Mouse (Mus musculus): ENCODE results near the gene Gab1. TPM values are rescaled to one million over a fixed set of nuclear protein-coding genes. Genes with fewer than 3 reads are reported as not detected.

Gab1 gene
- polyA plus RNA-seq, 1 experiment from 2014 or later: 25.6 TPM

- ATAC-seq (ENCODE audit: insufficient number of reproducible peaks, insufficient read depth, low FRiP score, low read depth): no peak
- H3K4me1 ChIP-seq (ENCODE audit: control insufficient read depth, insufficient read depth, low read length): peaks cover 19% of the 10 kb centered on the region
- no peak overlapping the region for H3K4me2 ChIP-seq (replicated peaks; ENCODE audit: low read depth, low read length)
- no peak overlapping the region for H3K9ac ChIP-seq (replicated peaks; ENCODE audit: low read depth, low read length)
- H3K27ac ChIP-seq (ENCODE audit: low read length): no peak overlapping the region
- no peaks in the 10 kb centered on the region for H3K27me3 ChIP-seq (ENCODE audit: control insufficient read depth, insufficient read depth, low read length)
- H3K4me3 ChIP-seq (ENCODE audit: low read depth, low read length): no peak overlapping the region
- WGBS: 93% methylated on average over 5 of the region's 5 CpGs
- no peaks in the 10 kb centered on the region for H3K9me3 ChIP-seq (ENCODE audit: control insufficient read depth, low read depth, low read length)
- H3K36me3 ChIP-seq (ENCODE audit: control insufficient read depth, insufficient read depth, low read length): no peaks in the 10 kb centered on the region
Observed at GRCm38 (mm10) chr8:80831876-80832524, 48.3 kb downstream of the Gab1 start.

- peaks cover 19% of the 10 kb centered on the region for H3K4me1 ChIP-seq (ENCODE audit: control insufficient read depth, insufficient read depth, low read length)
- no peak overlapping the region for H3K4me3 ChIP-seq (ENCODE audit: low read depth, low read length)
- H3K9me3 ChIP-seq (ENCODE audit: control insufficient read depth, low read depth, low read length): no peaks in the 10 kb centered on the region
- H3K9ac ChIP-seq (replicated peaks; ENCODE audit: low read depth, low read length): no peak overlapping the region
- no peaks in the 10 kb centered on the region for H3K36me3 ChIP-seq (ENCODE audit: control insufficient read depth, insufficient read depth, low read length)
- WGBS: 35% methylated on average over 11 of the region's 11 CpGs
- no peaks in the 10 kb centered on the region for H3K27me3 ChIP-seq (ENCODE audit: control insufficient read depth, insufficient read depth, low read length)
- H3K4me2 ChIP-seq (replicated peaks; ENCODE audit: low read depth, low read length): no peak overlapping the region
- peak overlapping the region; percentile 63; the same call in 1 of the 2 replicates for H3K27ac ChIP-seq (ENCODE audit: low read length)
- ATAC-seq (ENCODE audit: insufficient number of reproducible peaks, insufficient read depth, low FRiP score, low read depth): peak; percentile 71
Observed at GRCm38 (mm10) chr8:80830724-80831566, 49.4 kb downstream of the Gab1 start.

- H3K4me3 ChIP-seq (ENCODE audit: low read depth, low read length): no peak overlapping the region
- 54% methylated on average over 7 of the region's 7 CpGs for WGBS
- no peak overlapping the region for H3K4me2 ChIP-seq (replicated peaks; ENCODE audit: low read depth, low read length)
- H3K9ac ChIP-seq (replicated peaks; ENCODE audit: low read depth, low read length): no peak overlapping the region
- H3K27me3 ChIP-seq (ENCODE audit: control insufficient read depth, insufficient read depth, low read length): no peaks in the 10 kb centered on the region
- H3K27ac ChIP-seq (ENCODE audit: low read length): no peak overlapping the region; the same call in 1 of the 2 replicates
- H3K9me3 ChIP-seq (ENCODE audit: control insufficient read depth, low read depth, low read length): no peaks in the 10 kb centered on the region
- peaks cover 21% of the 10 kb centered on the region for H3K4me1 ChIP-seq (ENCODE audit: control insufficient read depth, insufficient read depth, low read length)
- no peak for ATAC-seq (ENCODE audit: insufficient number of reproducible peaks, insufficient read depth, low FRiP score, low read depth)
- no peaks in the 10 kb centered on the region for H3K36me3 ChIP-seq (ENCODE audit: control insufficient read depth, insufficient read depth, low read length)
Observed at GRCm38 (mm10) chr8:80830141-80830540, 50.2 kb downstream of the Gab1 start.

GRCm38 (mm10) chr8:80826996-80827395 is 53.3 kb downstream of the Gab1 start:
- ATAC-seq (ENCODE audit: insufficient number of reproducible peaks, insufficient read depth, low FRiP score, low read depth): no peak
- Histone ChIP-seq H3K27ac (ENCODE audit: low read length) (no peak overlapping the region), H3K9me3 (ENCODE audit: control insufficient read depth, low read depth, low read length) (no peaks in the 10 kb centered on the region), H3K36me3 (ENCODE audit: control insufficient read depth, insufficient read depth, low read length) (no peaks in the 10 kb centered on the region), H3K27me3 (ENCODE audit: control insufficient read depth, insufficient read depth, low read length) (no peaks in the 10 kb centered on the region), H3K4me2 (replicated peaks; ENCODE audit: low read depth, low read length) (no peak overlapping the region), H3K4me3 (ENCODE audit: low read depth, low read length) (no peak overlapping the region), H3K4me1 (ENCODE audit: control insufficient read depth, insufficient read depth, low read length) (peaks cover 37% of the 10 kb centered on the region), H3K9ac (replicated peaks; ENCODE audit: low read depth, low read length) (no peak overlapping the region)
- WGBS: 90% methylated on average over 7 of the region's 7 CpGs

- Histone ChIP-seq H3K27ac (ENCODE audit: low read length) (no peak overlapping the region), H3K9me3 (ENCODE audit: control insufficient read depth, low read depth, low read length) (no peaks in the 10 kb centered on the region), H3K9ac (replicated peaks; ENCODE audit: low read depth, low read length) (no peak overlapping the region), H3K4me3 (ENCODE audit: low read depth, low read length) (no peak overlapping the region), H3K4me2 (replicated peaks; ENCODE audit: low read depth, low read length) (no peak overlapping the region), H3K36me3 (ENCODE audit: control insufficient read depth, insufficient read depth, low read length) (no peaks in the 10 kb centered on the region), H3K4me1 (ENCODE audit: control insufficient read depth, insufficient read depth, low read length) (peaks cover 37% of the 10 kb centered on the region), H3K27me3 (ENCODE audit: control insufficient read depth, insufficient read depth, low read length) (no peaks in the 10 kb centered on the region)
- WGBS: 72% methylated on average over 4 of the region's 4 CpGs
- no peak for ATAC-seq (ENCODE audit: insufficient number of reproducible peaks, insufficient read depth, low FRiP score, low read depth)
Observed at GRCm38 (mm10) chr8:80825136-80825535, 55.2 kb downstream of the Gab1 start.

- H3K27ac ChIP-seq (ENCODE audit: low read length): no peak overlapping the region
- no peak for ATAC-seq (ENCODE audit: insufficient number of reproducible peaks, insufficient read depth, low FRiP score, low read depth)
- WGBS: 48% methylated on average over 5 of the region's 5 CpGs
- H3K9ac ChIP-seq (replicated peaks; ENCODE audit: low read depth, low read length): no peak overlapping the region
- H3K9me3 ChIP-seq (ENCODE audit: control insufficient read depth, low read depth, low read length): no peaks in the 10 kb centered on the region
- H3K27me3 ChIP-seq (ENCODE audit: control insufficient read depth, insufficient read depth, low read length): no peaks in the 10 kb centered on the region
- H3K4me1 ChIP-seq (ENCODE audit: control insufficient read depth, insufficient read depth, low read length): peaks cover 37% of the 10 kb centered on the region
- no peak overlapping the region for H3K4me2 ChIP-seq (replicated peaks; ENCODE audit: low read depth, low read length)
- no peak overlapping the region for H3K4me3 ChIP-seq (ENCODE audit: low read depth, low read length)
- H3K36me3 ChIP-seq (ENCODE audit: control insufficient read depth, insufficient read depth, low read length): no peaks in the 10 kb centered on the region
Observed at GRCm38 (mm10) chr8:80824426-80824825, 55.9 kb downstream of the Gab1 start.

GRCm38 (mm10) chr8:80823250-80823649 is 57.1 kb downstream of the Gab1 start:
- Histone ChIP-seq H3K27me3 (ENCODE audit: control insufficient read depth, insufficient read depth, low read length) (no peaks in the 10 kb centered on the region), H3K4me2 (replicated peaks; ENCODE audit: low read depth, low read length) (no peak overlapping the region), H3K4me3 (ENCODE audit: low read depth, low read length) (no peak overlapping the region), H3K36me3 (ENCODE audit: control insufficient read depth, insufficient read depth, low read length) (no peaks in the 10 kb centered on the region), H3K9ac (replicated peaks; ENCODE audit: low read depth, low read length) (no peak overlapping the region), H3K4me1 (ENCODE audit: control insufficient read depth, insufficient read depth, low read length) (peaks cover 39% of the 10 kb centered on the region), H3K9me3 (ENCODE audit: control insufficient read depth, low read depth, low read length) (no peaks in the 10 kb centered on the region), H3K27ac (ENCODE audit: low read length) (no peak overlapping the region)
- 88% methylated on average over 5 of the region's 5 CpGs for WGBS
- no peak for ATAC-seq (ENCODE audit: insufficient number of reproducible peaks, insufficient read depth, low FRiP score, low read depth)

- Histone ChIP-seq H3K36me3 (ENCODE audit: control insufficient read depth, insufficient read depth, low read length) (no peaks in the 10 kb centered on the region), H3K4me1 (ENCODE audit: control insufficient read depth, insufficient read depth, low read length) (peaks cover 35% of the 10 kb centered on the region), H3K27ac (ENCODE audit: low read length) (no peak overlapping the region), H3K4me3 (ENCODE audit: low read depth, low read length) (no peak overlapping the region), H3K9ac (replicated peaks; ENCODE audit: low read depth, low read length) (no peak overlapping the region), H3K4me2 (replicated peaks; ENCODE audit: low read depth, low read length) (no peak overlapping the region), H3K9me3 (ENCODE audit: control insufficient read depth, low read depth, low read length) (no peaks in the 10 kb centered on the region), H3K27me3 (ENCODE audit: control insufficient read depth, insufficient read depth, low read length) (no peaks in the 10 kb centered on the region)
- no peak for ATAC-seq (ENCODE audit: insufficient number of reproducible peaks, insufficient read depth, low FRiP score, low read depth)
- WGBS: 59% methylated on average over 12 of the region's 12 CpGs
Observed at GRCm38 (mm10) chr8:80821367-80822225, 58.7 kb downstream of the Gab1 start.

All from stomach, embryonic 14.5 days (tissue).